Mouse (Mus musculus): ENCODE data around the gene Fbxw7.

DNA sequence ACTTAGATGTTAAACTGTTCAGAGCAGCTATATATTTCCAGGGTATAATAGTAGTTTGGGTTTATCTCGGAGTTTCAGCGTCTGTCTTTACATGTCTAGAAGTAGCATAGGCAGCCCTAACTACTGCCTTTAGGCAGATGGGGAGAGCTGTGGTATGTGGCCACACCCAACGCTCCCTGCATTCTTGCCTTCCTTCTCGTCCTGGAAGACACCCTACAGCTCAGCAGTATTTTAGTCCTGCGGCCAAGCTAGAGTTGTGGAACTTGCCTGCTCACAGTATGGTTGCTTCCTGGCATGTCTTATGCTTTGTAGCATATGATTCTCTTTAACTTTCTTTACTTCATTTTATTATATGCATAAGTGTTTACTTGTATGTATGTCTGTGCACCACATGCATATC is 156.5 kb downstream of the Fbxw7 start:
- TF ChIP-seq CTCF (conservative IDR thresholded peaks at IDR 0.05; ENCODE audit: insufficient read depth, insufficient read length, low read depth, low read length), result no peak
- TF ChIP-seq POLR2A (IDR thresholded peaks at IDR 0.05; ENCODE audit: low read depth, low read length), result no peak

All from kidney, adult 2 months (tissue).